Mouse (Mus musculus) layer of hippocampus, adult 9-10 months (tissue): ENCODE data around the gene Tmem217.

Experiments
- DNase-seq: peaks from one replicate; pipeline ENCODE4 v3.0.0; 2022; ENCODE audit warnings: low spot score

Gene Tmem217

GRCm38 (mm10) chr17:29552162-29552732 is at the start of gene Tmem217:
Tmem217 (minus strand) TSS chr17:29552385.
- DNase-seq: no peak

GRCm38 (mm10) chr17:29601391-29601790 is 49.2 kb upstream of the Tmem217 start:
- no peak for DNase-seq

- no peak for DNase-seq
These were observed 47.4 kb upstream of the Tmem217 start for GRCm38 (mm10) chr17:29599537-29599936.

GRCm38 (mm10) chr17:29599051-29599450 is 46.9 kb upstream of the Tmem217 start:
- DNase-seq: no peak

- DNase-seq: no peak
These were observed 44.6 kb upstream of the Tmem217 start for GRCm38 (mm10) chr17:29596771-29597132.

- no peak for DNase-seq
These were observed 43.9 kb upstream of the Tmem217 start for GRCm38 (mm10) chr17:29595891-29596770.

GRCm38 (mm10) chr17:29589221-29589898 is 37.2 kb upstream of the Tmem217 start:
- DNase-seq: no peak

- no peak for DNase-seq
These were observed 34.7 kb upstream of the Tmem217 start for GRCm38 (mm10) chr17:29586921-29587320.

- no peak for DNase-seq
These were observed 33.3 kb upstream of the Tmem217 start for GRCm38 (mm10) chr17:29585446-29585845.

DNA sequence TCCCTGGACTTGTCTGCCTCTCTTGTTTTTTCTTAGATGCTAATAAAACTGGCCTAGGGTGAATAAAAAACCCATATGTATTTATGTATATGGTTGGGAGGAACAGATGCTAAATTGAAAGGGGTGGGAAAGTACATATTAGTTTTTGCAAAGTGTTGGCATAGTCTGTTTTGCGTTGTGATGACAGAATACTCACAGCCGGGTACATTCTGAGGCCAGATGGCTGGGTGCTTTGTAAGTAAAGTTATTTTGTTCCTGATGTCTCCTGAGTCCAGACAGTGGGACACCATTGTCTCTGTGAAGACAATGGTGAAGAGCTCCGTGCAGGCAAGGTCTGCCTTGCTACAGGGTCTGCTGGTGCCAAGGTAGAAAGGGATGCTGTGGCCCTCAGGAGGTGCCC is 32.6 kb upstream of the Tmem217 start:
- no peak for DNase-seq

DNA sequence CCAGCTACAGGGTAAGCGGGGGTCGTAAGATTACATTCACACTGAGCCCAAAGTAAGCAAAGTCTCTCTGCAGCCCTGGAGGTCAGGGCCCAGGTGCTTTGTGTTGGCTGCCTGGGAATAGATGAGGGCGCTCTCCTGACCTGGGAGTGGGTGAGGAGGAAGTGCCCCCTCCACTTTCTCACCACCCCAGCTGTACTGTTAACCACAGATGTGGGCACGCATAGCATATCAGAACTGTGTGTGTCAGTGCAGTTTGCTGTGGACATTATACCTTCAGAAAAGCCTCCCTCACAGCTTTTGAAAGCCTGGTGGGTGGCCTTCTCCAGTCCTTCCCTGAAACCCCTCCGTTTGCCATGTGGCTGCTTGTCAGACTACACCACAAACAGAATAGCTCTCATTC is 32.1 kb upstream of the Tmem217 start:
- no peak for DNase-seq

- no peak for DNase-seq
These were observed 31.4 kb upstream of the Tmem217 start for GRCm38 (mm10) chr17:29583569-29583968.

DNA sequence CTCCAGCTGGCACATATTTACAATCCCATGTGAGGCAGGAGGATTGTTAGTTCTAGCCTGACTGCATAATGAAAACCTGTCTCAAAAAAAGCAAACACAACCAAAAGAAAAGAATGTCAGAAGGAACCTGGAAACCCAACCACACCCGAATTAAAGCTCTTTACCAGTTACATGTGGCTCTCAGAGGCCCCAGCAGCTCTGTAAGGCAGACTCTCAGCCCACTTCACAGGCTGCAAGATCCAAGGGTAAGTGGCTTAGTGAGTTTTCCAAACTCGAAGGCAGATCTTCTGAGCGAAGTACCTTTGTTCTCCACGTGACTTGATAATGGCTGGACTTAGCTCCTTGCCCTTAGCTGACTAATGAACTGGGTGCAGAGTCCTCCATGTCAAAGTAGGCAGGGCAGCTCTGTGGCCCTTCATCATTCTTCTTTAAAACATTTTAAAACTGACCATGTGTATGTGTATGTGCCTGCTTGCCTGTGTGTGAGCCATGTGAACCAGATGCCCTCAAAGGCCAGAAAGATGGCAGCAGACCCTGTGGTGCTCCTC is 27.5 kb upstream of the Tmem217 start:
- DNase-seq: no peak

DNA sequence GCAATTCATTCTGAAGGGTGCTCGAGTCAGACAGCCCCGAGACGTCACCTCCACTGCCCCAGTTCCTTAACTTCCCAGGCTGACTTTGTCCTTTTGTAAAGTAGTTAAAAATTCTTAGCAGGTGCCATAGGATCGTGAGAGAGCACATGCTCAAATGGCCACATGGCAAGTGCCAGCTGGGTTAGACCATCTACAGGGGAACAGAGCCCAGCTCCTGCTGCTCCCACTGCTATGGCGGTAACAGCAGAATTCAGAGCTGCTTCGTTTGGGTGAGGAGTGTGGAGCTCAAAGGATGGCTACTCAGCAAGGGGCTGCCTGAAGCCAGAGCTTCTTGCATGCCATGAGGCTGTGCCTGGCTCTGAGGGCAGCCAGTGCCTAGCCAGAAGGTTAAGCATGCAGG is 17.6 kb upstream of the Tmem217 start:
- DNase-seq: no peak

DNA sequence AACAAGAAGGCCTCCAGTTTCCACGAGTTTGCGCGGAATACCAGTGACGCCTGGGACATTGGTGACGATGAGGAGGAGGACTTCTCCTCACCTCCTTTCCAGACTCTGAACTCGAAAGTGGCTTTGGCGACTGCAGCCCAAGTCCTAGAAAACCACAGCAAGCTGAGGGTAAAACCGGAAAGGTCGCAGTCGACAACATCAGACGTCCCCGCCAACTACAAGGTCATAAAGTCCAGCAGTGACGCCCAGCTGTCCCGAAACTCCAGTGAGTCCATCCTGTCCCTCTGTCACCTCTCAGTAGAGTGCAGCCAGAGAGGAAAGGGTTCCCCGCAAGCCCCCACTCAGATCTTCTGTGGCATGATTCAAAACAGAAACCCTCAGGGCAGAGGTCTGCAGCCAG is 16.2 kb upstream of the Tmem217 start:
- DNase-seq: no peak

GRCm38 (mm10) chr17:29565521-29565920 is 13.3 kb upstream of the Tmem217 start:
- no peak for DNase-seq

DNA sequence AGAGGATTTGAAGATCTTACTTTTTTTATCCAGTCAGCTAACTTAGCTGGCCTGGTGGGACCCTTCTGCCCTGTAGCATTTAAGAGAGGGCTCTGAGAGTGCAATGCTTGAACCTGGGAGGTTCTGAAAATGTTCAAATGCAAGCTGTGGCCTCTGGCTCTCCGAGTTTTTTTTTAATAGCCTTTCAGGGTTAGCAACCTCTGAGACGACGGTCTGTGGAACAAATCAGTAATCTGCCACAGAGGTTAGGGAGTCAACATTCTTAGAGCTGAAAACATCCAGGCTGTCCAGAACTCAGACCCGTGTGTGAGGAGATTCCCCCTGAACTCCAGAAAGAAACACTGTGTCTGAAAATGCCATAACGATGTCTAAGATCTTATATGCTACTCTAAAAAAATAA is 6.3 kb upstream of the Tmem217 start:
- DNase-seq: no peak

DNA sequence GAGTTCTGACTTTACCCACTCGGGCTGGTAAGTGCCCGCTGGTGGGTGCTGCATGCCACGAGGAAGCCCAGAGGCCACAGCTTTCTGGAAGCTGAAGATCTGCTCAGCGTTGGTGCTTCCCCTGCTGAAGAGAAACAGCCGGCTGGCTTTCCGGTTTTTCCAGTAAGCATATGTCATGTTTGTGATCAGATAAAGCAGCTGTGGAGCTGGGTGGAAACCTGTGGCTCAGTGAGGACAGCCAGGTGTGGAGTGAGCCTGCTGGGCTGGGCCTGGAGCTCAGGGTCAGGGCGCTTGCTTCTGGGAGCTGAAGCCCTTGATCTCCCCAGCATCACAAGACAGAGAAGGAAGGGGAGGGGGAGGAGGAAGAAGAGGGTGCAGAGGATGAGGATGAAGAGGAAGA is 4.7 kb upstream of the Tmem217 start:
- DNase-seq: no peak

- no peak for DNase-seq
These were observed 4.3 kb upstream of the Tmem217 start for GRCm38 (mm10) chr17:29556456-29556855.

- no peak for DNase-seq
These were observed 2.0 kb upstream of the Tmem217 start for GRCm38 (mm10) chr17:29554176-29554575.

DNA sequence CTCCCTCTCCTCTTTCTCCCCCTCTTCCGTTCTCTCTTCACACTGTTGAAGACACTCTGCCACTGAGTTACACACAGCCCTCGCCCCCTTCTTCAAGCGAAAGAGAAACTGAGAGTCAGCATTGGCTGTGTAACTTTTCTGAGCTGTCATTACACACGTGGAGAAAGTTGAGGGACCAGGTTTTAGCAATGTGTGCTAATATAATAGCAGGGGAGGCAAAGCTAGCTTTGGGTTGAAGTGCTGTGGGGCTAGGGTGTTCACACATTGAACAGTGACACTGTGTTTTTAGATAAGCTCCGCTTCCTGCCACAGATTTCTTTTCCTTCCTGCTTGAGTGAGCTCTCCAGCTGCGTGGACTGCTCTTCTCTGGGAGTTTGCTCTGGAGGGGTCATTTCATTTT is 1.2 kb downstream of the Tmem217 start:
- no peak for DNase-seq

- peak; percentile 81 for DNase-seq
These were observed 2.4 kb downstream of the Tmem217 start, which contains the start of the genes Gm17657 and Tbc1d22b for GRCm38 (mm10) chr17:29549543-29550428. Gm17657 (minus strand) TSS chr17:29549638. Tbc1d22b (plus strand) TSS chr17:29549785.
